ENCODE assay signal across 20 mouse cellular contexts in genomic region chr1:152651495-152651874, GRCm38 (mm10).
DNase-seq lines count a peak whose midpoint lies in the region; ATAC-seq and TF ChIP-seq lines count a peak whose summit lies in the region.
"Had no signal": no experiment of that assay in that cellular context is flagged by ENCODE, and none has a peak within 500 bp of the region (broad histone marks: within the 10 kb centered on the region; RNA-seq: fewer than 3 reads in every experiment).

No protein-coding gene starts in this region.

- no peaks in the 10 kb centered on the region for H3K27me3 ChIP-seq in forebrain, embryonic 15.5 days
- H3K27me3 ChIP-seq in forebrain, embryonic 13.5 days: no peaks in the 10 kb centered on the region
- H3K27me3 ChIP-seq in heart, embryonic 15.5 days: no peaks in the 10 kb centered on the region
- H3K27me3 ChIP-seq in midbrain, embryonic 12.5 days: no peaks in the 10 kb centered on the region
- no peaks in the 10 kb centered on the region for H3K27me3 ChIP-seq in midbrain, postnatal 0 days (ENCODE audit: insufficient read depth, low read length)
- no peaks in the 10 kb centered on the region for H3K27me3 ChIP-seq in stomach, embryonic 15.5 days (replicated peaks)
- H3K27me3 ChIP-seq: embryonic facial prominence, embryonic 15.5 days; hindbrain, embryonic 15.5 days had no signal

- DNase-seq in heart, postnatal 10 days: no peak
- no peak for DNase-seq in midbrain, postnatal 0 days (ENCODE audit: low spot score)
- DNase-seq in left cerebral cortex, adult 8-10 months (ENCODE audit: low spot score in 2 of 2): no peak
- DNase-seq: adrenal gland, adult 8-10 months; B cell, adult 2 months; cerebellum, adult 11 months; cerebellum, adult 8-10 months; cerebellum, postnatal 14 days; embryo, embryonic 11 days; forebrain, postnatal 0 days; gastrocnemius, postnatal 14 days had no signal

- intact Hi-C loops in heart, postnatal 10 days (cut with DNase I): no loop called here

- H3K36me3 ChIP-seq in forebrain, embryonic 15.5 days: no peaks in the 10 kb centered on the region
- no peaks in the 10 kb centered on the region for H3K36me3 ChIP-seq in forebrain, embryonic 13.5 days (ENCODE audit: poor library complexity, severe bottlenecking)
- no peaks in the 10 kb centered on the region for H3K36me3 ChIP-seq in heart, embryonic 15.5 days
- H3K36me3 ChIP-seq in midbrain, embryonic 12.5 days: no peaks in the 10 kb centered on the region
- no peaks in the 10 kb centered on the region for H3K36me3 ChIP-seq in midbrain, postnatal 0 days (ENCODE audit: insufficient read depth, low read length)
- no peaks in the 10 kb centered on the region for H3K36me3 ChIP-seq in stomach, embryonic 15.5 days
- H3K36me3 ChIP-seq: embryonic facial prominence, embryonic 15.5 days; G1E; hindbrain, embryonic 15.5 days had no signal

- no peak overlapping the region for H3K4me2 ChIP-seq in forebrain, embryonic 15.5 days (replicated peaks)
- no peak overlapping the region for H3K4me2 ChIP-seq in forebrain, embryonic 13.5 days
- H3K4me2 ChIP-seq in heart, embryonic 15.5 days: no peak overlapping the region
- H3K4me2 ChIP-seq in midbrain, embryonic 12.5 days (replicated peaks): no peak overlapping the region
- no peak overlapping the region for H3K4me2 ChIP-seq in midbrain, postnatal 0 days (ENCODE audit: low read depth, low read length, poor library complexity, severe bottlenecking)
- H3K4me2 ChIP-seq in stomach, embryonic 15.5 days: no peak overlapping the region
- H3K4me2 ChIP-seq: embryonic facial prominence, embryonic 15.5 days; hindbrain, embryonic 15.5 days had no signal

- H3K4me1 ChIP-seq in forebrain, embryonic 15.5 days: 0 out of 2 replicates have a peak, but pooled peaks cover 4% of the 10 kb centered on the region
- H3K4me1 ChIP-seq in forebrain, embryonic 13.5 days: no peaks in the 10 kb centered on the region
- H3K4me1 ChIP-seq in heart, embryonic 15.5 days (replicated peaks): no peaks in the 10 kb centered on the region; the same call in 1 of the 2 replicates
- H3K4me1 ChIP-seq in midbrain, embryonic 12.5 days: no peaks in the 10 kb centered on the region
- H3K4me1 ChIP-seq in midbrain, postnatal 0 days (ENCODE audit: insufficient read depth, low read length): no peaks in the 10 kb centered on the region
- no peaks in the 10 kb centered on the region for H3K4me1 ChIP-seq in stomach, embryonic 15.5 days
- H3K4me1 ChIP-seq: embryonic facial prominence, embryonic 15.5 days; hindbrain, embryonic 15.5 days had no signal

- no peak overlapping the region for H3K4me3 ChIP-seq in forebrain, embryonic 15.5 days
- no peak overlapping the region for H3K4me3 ChIP-seq in forebrain, embryonic 13.5 days
- H3K4me3 ChIP-seq in heart, embryonic 15.5 days: no peak overlapping the region
- no peak overlapping the region for H3K4me3 ChIP-seq in midbrain, embryonic 12.5 days
- H3K4me3 ChIP-seq in midbrain, postnatal 0 days (ENCODE audit: low read depth, low read length): no peak overlapping the region
- H3K4me3 ChIP-seq in stomach, embryonic 15.5 days (replicated peaks): no peak overlapping the region
- H3K4me3 ChIP-seq: embryonic facial prominence, embryonic 15.5 days; hindbrain, embryonic 15.5 days had no signal

- ATAC-seq in forebrain, embryonic 15.5 days (replicated peaks): 0 out of 2 replicates have a peak, but pooled peaks have one; percentile 8
- no peak for ATAC-seq in forebrain, embryonic 13.5 days
- ATAC-seq in heart, embryonic 15.5 days (replicated peaks; ENCODE audit: insufficient number of reproducible peaks, insufficient read depth, low FRiP score, low read depth): peak; percentile 5; the same call in 1 of the 2 replicates
- ATAC-seq in midbrain, embryonic 12.5 days (ENCODE audit: low FRiP score, low read depth): peak; percentile 6; the same call in 1 of the 2 replicates
- no peak; the same call in 1 of the 2 replicates for ATAC-seq in midbrain, postnatal 0 days (ENCODE audit: low FRiP score)
- ATAC-seq in stomach, embryonic 15.5 days (ENCODE audit: insufficient read depth, low FRiP score, low read depth): 0 out of 2 replicates have a peak, but pooled peaks have one; percentile 15
- ATAC-seq: CD4-positive, CD25-positive, alpha-beta regulatory T cell, adult 4 months; forebrain, postnatal 0 days had no signal

- no peaks in the 10 kb centered on the region for H3K9me3 ChIP-seq in forebrain, embryonic 15.5 days
- H3K9me3 ChIP-seq in forebrain, embryonic 13.5 days (replicated peaks): no peaks in the 10 kb centered on the region
- H3K9me3 ChIP-seq in heart, embryonic 15.5 days (replicated peaks): no peaks in the 10 kb centered on the region
- no peaks in the 10 kb centered on the region for H3K9me3 ChIP-seq in midbrain, embryonic 12.5 days
- no peaks in the 10 kb centered on the region for H3K9me3 ChIP-seq in midbrain, postnatal 0 days (ENCODE audit: low read length)
- H3K9me3 ChIP-seq in stomach, embryonic 15.5 days: no peaks in the 10 kb centered on the region
- H3K9me3 ChIP-seq: embryonic facial prominence, embryonic 15.5 days; hindbrain, embryonic 15.5 days had no signal

- 83% methylated on average over 1 of the region's 1 CpGs for WGBS in forebrain, embryonic 15.5 days
- 83% methylated on average over 1 of the region's 1 CpGs for whole genome bisulfite sequencing in forebrain, embryonic 13.5 days
- 94% methylated on average over 1 of the region's 1 CpGs for WGBS in heart, embryonic 15.5 days
- 75% methylated on average over 1 of the region's 1 CpGs for WGBS in midbrain, embryonic 12.5 days
- WGBS in midbrain, postnatal 0 days: 100% methylated on average over 1 of the region's 1 CpGs
- 80% methylated on average over 1 of the region's 1 CpGs for WGBS in stomach, embryonic 15.5 days

- no peak for TF ChIP-seq CTCF in midbrain, postnatal 0 days (IDR thresholded peaks at IDR 0.05)

- no peak overlapping the region for H3K27ac ChIP-seq in forebrain, embryonic 15.5 days (replicated peaks)
- H3K27ac ChIP-seq in forebrain, embryonic 13.5 days: no peak overlapping the region
- H3K27ac ChIP-seq in heart, embryonic 15.5 days: no peak overlapping the region
- H3K27ac ChIP-seq in midbrain, embryonic 12.5 days (replicated peaks): no peak overlapping the region
- H3K27ac ChIP-seq in midbrain, postnatal 0 days (ENCODE audit: low read depth, low read length): no peak overlapping the region
- no peak overlapping the region for H3K27ac ChIP-seq in stomach, embryonic 15.5 days
- H3K27ac ChIP-seq: embryonic facial prominence, embryonic 15.5 days; hindbrain, embryonic 15.5 days had no signal

- no peak overlapping the region for H3K9ac ChIP-seq in forebrain, embryonic 15.5 days (replicated peaks)
- no peak overlapping the region for H3K9ac ChIP-seq in forebrain, embryonic 13.5 days
- H3K9ac ChIP-seq in heart, embryonic 15.5 days: no peak overlapping the region
- H3K9ac ChIP-seq in midbrain, embryonic 12.5 days (replicated peaks): no peak overlapping the region
- no peak overlapping the region for H3K9ac ChIP-seq in midbrain, postnatal 0 days (replicated peaks; ENCODE audit: low read length, poor library complexity, severe bottlenecking)
- no peak overlapping the region for H3K9ac ChIP-seq in stomach, embryonic 15.5 days
- H3K9ac ChIP-seq: embryonic facial prominence, embryonic 15.5 days; forebrain, postnatal 0 days; hindbrain, embryonic 15.5 days had no signal

Comparison
In these comparisons a context has a peak if more than half of its experiments do, and no peak if none do; other contexts are left out.
1. ATAC-seq: peak in forebrain, embryonic 15.5 days (single experiment), heart, embryonic 15.5 days (single experiment), midbrain, embryonic 12.5 days (single experiment) and stomach, embryonic 15.5 days (single experiment); none in forebrain, embryonic 13.5 days (single experiment) and midbrain, postnatal 0 days (single experiment).